8 mouse cellular contexts compared by ENCODE assay signal in the genomic region with DNA sequence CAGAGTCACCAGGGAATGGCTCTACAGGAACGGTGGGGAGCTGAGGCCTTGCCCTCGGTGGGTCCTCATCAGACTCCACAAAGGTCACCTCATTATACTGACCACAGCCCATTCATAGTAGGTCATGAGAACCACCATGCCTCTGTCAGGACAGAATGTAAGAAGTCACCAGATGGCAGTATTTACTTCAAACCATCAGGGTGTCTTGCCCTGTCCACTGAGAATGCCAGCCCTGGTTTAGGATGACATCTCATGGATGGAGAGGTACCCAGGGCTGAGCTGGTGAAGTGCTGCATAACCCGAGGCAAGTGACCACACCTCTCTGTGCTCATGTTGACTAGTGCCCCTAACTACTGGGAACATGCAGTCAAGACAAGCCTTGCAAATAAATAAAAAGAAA.
DNase-seq lines count a peak whose midpoint lies in the region; ATAC-seq and TF ChIP-seq lines count a peak whose summit lies in the region.
"Had no signal": no experiment of that assay in that cellular context is flagged by ENCODE, and none has a peak within 500 bp of the region (broad histone marks: within the 10 kb centered on the region; RNA-seq: fewer than 3 reads in every experiment).

No protein-coding gene starts in this region.

- intact Hi-C loops in heart, postnatal 14 days (cut with DNase I) = no loop called here

- peak; percentile 13; the same call in 1 of the 2 replicates for TF ChIP-seq CTCF in lung, embryonic 14.5 days (IDR thresholded peaks at IDR 0.05; ENCODE audit: low read depth)

- H3K9me3 ChIP-seq in heart, embryonic 16.5 days (replicated peaks; ENCODE audit: control insufficient read depth, low read length) = no peaks in the 10 kb centered on the region
- H3K9me3 ChIP-seq in lung, embryonic 14.5 days (ENCODE audit: low read depth, low read length) = no peaks in the 10 kb centered on the region
- H3K9me3 ChIP-seq in liver, embryonic 13.5 days (replicated peaks) = no peaks in the 10 kb centered on the region
- H3K9me3 ChIP-seq: limb, embryonic 12.5 days had no signal

- no peaks in the 10 kb centered on the region for H3K27me3 ChIP-seq in heart, embryonic 16.5 days (ENCODE audit: control insufficient read depth, insufficient read depth, low read length)
- no peaks in the 10 kb centered on the region for H3K27me3 ChIP-seq in lung, embryonic 14.5 days (ENCODE audit: insufficient read depth, low read length)
- no peaks in the 10 kb centered on the region for H3K27me3 ChIP-seq in liver, embryonic 13.5 days
- H3K27me3 ChIP-seq: limb, embryonic 12.5 days had no signal

- no peaks in the 10 kb centered on the region for H3K36me3 ChIP-seq in heart, embryonic 16.5 days (ENCODE audit: control insufficient read depth, insufficient read depth)
- H3K36me3 ChIP-seq in lung, embryonic 14.5 days (ENCODE audit: insufficient read depth) = no peaks in the 10 kb centered on the region
- H3K36me3 ChIP-seq in liver, embryonic 13.5 days = no peaks in the 10 kb centered on the region
- H3K36me3 ChIP-seq: limb, embryonic 12.5 days had no signal

- no peak overlapping the region for H3K4me3 ChIP-seq in heart, embryonic 16.5 days (ENCODE audit: low read length)
- H3K4me3 ChIP-seq in lung, embryonic 14.5 days (ENCODE audit: low read depth, low read length) = no peak overlapping the region
- no peak overlapping the region for H3K4me3 ChIP-seq in liver, embryonic 13.5 days (replicated peaks)
- H3K4me3 ChIP-seq: limb, embryonic 12.5 days had no signal

- peak overlapping the region; percentile 94 for H3K27ac ChIP-seq in heart, embryonic 16.5 days (ENCODE audit: low read length)
- H3K27ac ChIP-seq in lung, embryonic 14.5 days (ENCODE audit: low read depth) = no peak overlapping the region
- H3K27ac ChIP-seq in liver, embryonic 13.5 days = peak overlapping the region; percentile 95

- H3K4me2 ChIP-seq in heart, embryonic 16.5 days (ENCODE audit: low read depth, low read length) = no peak overlapping the region
- no peak overlapping the region for H3K4me2 ChIP-seq in lung, embryonic 14.5 days
- H3K4me2 ChIP-seq in liver, embryonic 13.5 days = no peak overlapping the region
- H3K4me2 ChIP-seq: limb, embryonic 12.5 days had no signal

- WGBS in heart, embryonic 16.5 days = 74% methylated on average over 3 of the region's 3 CpGs
- WGBS in lung, embryonic 14.5 days = 87% methylated on average over 3 of the region's 3 CpGs
- whole genome bisulfite sequencing in liver, embryonic 13.5 days (ENCODE audit: insufficient replicate concordance) = 73% methylated on average over 3 of the region's 3 CpGs

- no peak overlapping the region for H3K9ac ChIP-seq in heart, embryonic 16.5 days (ENCODE audit: low read length)
- H3K9ac ChIP-seq in lung, embryonic 14.5 days = no peak overlapping the region
- H3K9ac ChIP-seq in liver, embryonic 13.5 days = peak overlapping the region; percentile 11; the same call in 1 of the 2 replicates
- H3K9ac ChIP-seq: limb, embryonic 12.5 days had no signal

- no peak for ATAC-seq in heart, embryonic 16.5 days (replicated peaks; ENCODE audit: extremely low read depth, insufficient read depth, low FRiP score)
- ATAC-seq in lung, embryonic 14.5 days (ENCODE audit: insufficient read depth) = no peak
- no peak for ATAC-seq in liver, embryonic 13.5 days (ENCODE audit: low read depth)

- H3K4me1 ChIP-seq in heart, embryonic 16.5 days (ENCODE audit: control insufficient read depth, insufficient read depth, low read length) = peaks cover 99% of the 10 kb centered on the region
- H3K4me1 ChIP-seq in lung, embryonic 14.5 days (ENCODE audit: insufficient read depth) = peaks cover 42% of the 10 kb centered on the region
- peaks cover 100% of the 10 kb centered on the region for H3K4me1 ChIP-seq in liver, embryonic 13.5 days (replicated peaks)

- DNase-seq in heart, postnatal 14 days = no peak
- DNase-seq in lung, embryonic 14.5 days = no peak
- no peak for DNase-seq in lung, postnatal 14 days
- peak; percentile 50 to 53 for DNase-seq in cerebellum, postnatal 10 days
- DNase-seq in liver, embryonic 13.5 days = no peak
- DNase-seq in embryo, embryonic 10 days (ENCODE audit: low spot score) = no peak

Comparison
In these comparisons a context has a peak if more than half of its experiments do, and no peak if none do; other contexts are left out.
1. DNase-seq: peak in cerebellum, postnatal 10 days (2 of 2); none in heart, postnatal 14 days (0 of 2), lung, embryonic 14.5 days (single experiment), lung, postnatal 14 days (single experiment), liver, embryonic 13.5 days (single experiment) and embryo, embryonic 10 days (single experiment).